In the genomic region with DNA sequence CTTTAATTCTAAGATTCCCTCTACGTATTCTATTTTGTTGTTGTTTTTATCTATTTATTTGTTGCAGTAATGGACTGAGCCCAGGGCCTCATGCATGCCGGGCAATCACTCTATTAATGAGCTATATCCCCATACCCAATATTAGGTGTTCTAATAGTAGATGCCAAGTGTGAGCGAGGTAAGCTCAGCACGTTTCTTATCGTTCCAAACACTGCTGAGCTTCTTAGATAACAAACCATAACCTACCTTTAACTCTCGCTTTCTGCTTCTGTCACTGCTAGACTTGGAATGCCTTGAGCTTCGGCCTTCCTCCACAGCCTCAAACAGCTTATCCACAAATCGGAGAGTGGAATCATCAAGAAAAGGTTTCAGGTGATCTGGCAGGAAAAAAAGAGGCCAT, we compare ENCODE assay signal across 1 mouse cellular context.
TF ChIP-seq lines count a peak whose summit lies in the region.

No protein-coding gene starts in this region.

TF ChIP-seq in MEL, 35 proteins besides CTCF, POLR2A, EP300 and RAD21:
- TF ChIP-seq GATA1 (IDR thresholded peaks at IDR 0.05; ENCODE audit: low read depth, low read length) (peak; percentile 89), MYB (IDR thresholded peaks at IDR 0.05; ENCODE audit: low read depth, low read length) (no peak), TBP (IDR thresholded peaks at IDR 0.05; ENCODE audit: low read depth, low read length) (no peak), TAL1 (IDR thresholded peaks at IDR 0.05; ENCODE audit: low read length) (peak; percentile 71), BHLHE40 (IDR thresholded peaks at IDR 0.05; ENCODE audit: borderline replicate concordance, low read depth, low read length) (no peak), MAX (IDR thresholded peaks at IDR 0.05; ENCODE audit: low read length) (no peak)
